19 mouse cellular contexts compared by ENCODE assay signal in the genomic region with DNA sequence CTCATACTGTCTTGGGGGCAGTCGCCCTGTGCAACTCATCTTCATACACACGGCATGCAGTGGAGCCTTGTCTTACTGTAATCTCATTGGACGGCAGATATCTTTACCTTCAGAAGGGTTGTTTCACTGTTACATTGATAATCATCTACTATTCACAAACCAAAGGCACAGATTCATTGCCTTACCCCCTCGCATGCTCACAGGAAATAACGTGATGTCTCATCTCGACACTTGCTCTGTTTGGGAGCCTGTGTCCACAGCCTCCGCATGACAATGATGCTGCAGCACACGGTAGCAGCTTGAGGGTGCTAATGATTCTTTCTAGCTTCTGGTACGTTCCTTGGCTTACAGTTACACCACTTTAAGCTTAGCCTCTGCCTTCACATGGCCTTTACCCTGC. TPM values are rescaled to one million over a fixed set of nuclear protein-coding genes. Genes with fewer than 3 reads are reported as not detected.
"Had no signal": no experiment of that assay in that cellular context is flagged by ENCODE, and none has a peak within 500 bp of the region (broad histone marks: within the 10 kb centered on the region; RNA-seq: fewer than 3 reads in every experiment).

No protein-coding gene starts in this region.

- ATAC-seq: midbrain, embryonic 15.5 days had no signal

- DNase-seq: kidney, adult 11 months; kidney, adult 8-10 months; kidney, postnatal 10 days; kidney, postnatal 36 days; layer of hippocampus, postnatal 36 days; liver, embryonic 13.5 days; lung, postnatal 10 days; lung, postnatal 36 days; right cerebral cortex, postnatal 25 days; spleen, adult 18-20 months; thymus, postnatal 25 days had no signal

- H3K4me1 ChIP-seq: kidney, embryonic 15.5 days; liver, embryonic 13.5 days; lung, embryonic 15.5 days; midbrain, embryonic 12.5 days; midbrain, embryonic 15.5 days; stomach, embryonic 15.5 days had no signal

- H3K4me3 ChIP-seq: kidney, embryonic 15.5 days; left cerebral cortex, adult 2 months; liver, embryonic 13.5 days; lung, embryonic 15.5 days; midbrain, embryonic 12.5 days; midbrain, embryonic 15.5 days; myocyte; stomach, embryonic 15.5 days had no signal

RNA-seq across cellular contexts. Expression of a gene that starts 6.2 kb away (rescaled TPM):
- total RNA-seq: megakaryocyte-erythroid progenitor cell, adult 5-6 weeks had no signal
- polyA plus RNA-seq: myocyte had no signal
